Mouse (Mus musculus) cerebellum, adult 2 months (tissue): ENCODE results near the gene Ubald1. TPM values are rescaled to one million over a fixed set of nuclear protein-coding genes. Genes with fewer than 3 reads are reported as not detected.

ENCODE experiments used
- DNase-seq, 2 experiments: peaks; one replicate each; pipeline ENCODE4 v3.0.0; 2021
- H3K27ac ChIP-seq: fragments of 200-500 bp; 2 replicates; pipeline ENCODE4 v1.5.1; 2012; ENCODE audit warnings: low read length, control low read depth, inconsistent platforms; ENCODE audit not compliant: insufficient read depth
- H3K27me3 ChIP-seq: fragments of 200-500 bp; 2 replicates; pipeline ENCODE4 v1.6.1; 2012; ENCODE audit warnings: inconsistent platforms, mild to moderate bottlenecking, low read length, moderate library complexity; ENCODE audit not compliant: control insufficient read depth, insufficient read depth
- H3K4me1 ChIP-seq: fragments of 200-500 bp; 2 replicates; pipeline ENCODE4 v1.6.1; 2011; ENCODE audit warnings: low read length; ENCODE audit not compliant: control insufficient read depth, insufficient read depth
- H3K4me3 ChIP-seq: fragments of 200-500 bp; replicated peaks from 2 replicates; pipeline ENCODE3; 2011; ENCODE audit warnings: mild to moderate bottlenecking, low read depth, low read length, control low read depth; ENCODE audit not compliant: insufficient read depth
- CTCF ChIP-seq: fragments of 200-500 bp; IDR thresholded peaks from 2 replicates; pipeline ENCODE4 v1.5.1; 2011; ENCODE audit warnings: low read depth, mild to moderate bottlenecking, control low read depth, low read length, moderate library complexity, borderline replicate concordance; ENCODE audit not compliant: insufficient read depth
- POLR2A ChIP-seq: fragments of 200-500 bp; IDR thresholded peaks from 2 replicates; pipeline ENCODE4 v1.6.1; 2011; ENCODE audit warnings: low read length, control low read depth, borderline replicate concordance; ENCODE audit not compliant: insufficient read depth
- WGBS: fragments of 180-500 bp; shearing (Covaris S2); methylation state at CpG from one replicate; pipeline ENCODE4 v1.1.7; 2018; 5-methylcytosine and 5-hydroxymethylcytosine counted together
- polyA plus RNA-seq: library from polyadenylated mRNA; depleted of rRNA; stranded (reverse); fragments of >200 nt; gene quantifications from 2 replicates; pipeline ENCODE4 v1.2.3, GENCODE M21; 2012

Ubald1 gene
- polyA plus RNA-seq, 1 experiment = 57.9 TPM

GRCm38 (mm10) chr16:4913783-4914735, 33.9 kb upstream of the Ubald1 start:
- WGBS = 31% methylated on average over 12 of the region's 12 CpGs
- H3K4me1 ChIP-seq = peaks cover 3% of the 10 kb centered on the region
- no peaks in the 10 kb centered on the region for H3K27me3 ChIP-seq
- TF ChIP-seq POLR2A (no peak), CTCF (peak; percentile 84)
- peak; percentile 77 to 85 for DNase-seq
- no peak overlapping the region for H3K27ac ChIP-seq
- no peak overlapping the region for H3K4me3 ChIP-seq

DNA sequence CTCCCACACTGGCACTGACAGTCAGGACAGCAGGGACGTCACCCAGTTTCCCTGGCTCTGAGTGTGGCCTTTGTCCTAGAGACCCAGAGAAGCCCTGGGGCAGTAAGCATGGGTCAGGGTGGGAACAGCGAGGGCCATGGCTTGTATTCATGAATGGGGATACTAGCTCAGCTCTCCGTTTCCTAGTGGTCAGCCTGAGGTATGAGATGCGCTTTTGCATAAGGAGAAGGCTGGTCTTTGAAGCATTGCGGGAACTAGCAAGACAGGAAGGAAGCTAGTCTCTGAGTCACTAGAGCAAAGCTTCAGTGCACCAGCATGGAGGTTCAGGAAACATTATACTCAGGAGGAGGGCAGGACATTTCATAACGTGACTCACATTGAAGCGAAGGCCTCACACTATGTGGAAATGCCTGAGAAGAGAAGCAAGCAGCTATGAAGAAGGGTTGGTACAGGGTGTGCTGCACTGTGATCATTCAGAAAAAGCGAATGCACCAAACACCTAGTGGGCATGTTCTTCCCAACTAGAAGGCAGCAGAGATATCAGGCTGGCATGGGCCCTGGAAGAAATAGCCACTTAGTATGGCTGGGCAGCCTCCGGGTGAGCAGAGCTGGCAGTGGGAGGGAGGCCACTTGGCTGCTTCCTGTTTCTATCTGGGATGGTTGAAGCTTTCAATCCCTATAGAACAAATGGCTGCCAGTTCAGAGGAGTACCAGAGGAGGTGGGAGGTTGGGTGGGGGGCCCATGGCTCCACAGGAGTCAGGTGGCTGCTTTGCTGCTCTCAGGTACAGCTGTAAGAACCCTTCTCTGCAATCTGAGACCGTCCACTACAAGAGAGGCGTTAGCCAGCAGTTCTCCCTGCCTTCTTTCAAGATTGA, 33.0 kb upstream of the Ubald1 start:
- no peak for DNase-seq

GRCm38 (mm10) chr16:4912074-4912648, 32.0 kb upstream of the Ubald1 start:
- no peaks in the 10 kb centered on the region for H3K27me3 ChIP-seq
- peak overlapping the region; percentile 12; the same call in 1 of the 2 replicates for H3K27ac ChIP-seq
- TF ChIP-seq CTCF = no peak
- TF ChIP-seq POLR2A = no peak
- peaks cover 3% of the 10 kb centered on the region for H3K4me1 ChIP-seq
- no peak overlapping the region for H3K4me3 ChIP-seq
- WGBS = 74% methylated on average over 10 of the region's 10 CpGs
- DNase-seq = no peak

More for the DNA sequence above, 33.0 kb upstream of the Ubald1 start:
- no peak for TF ChIP-seq POLR2A
- TF ChIP-seq CTCF = no peak
- Histone ChIP-seq H3K4me1 (peaks cover 3% of the 10 kb centered on the region), H3K27me3 (no peaks in the 10 kb centered on the region), H3K4me3 (no peak overlapping the region), H3K27ac (no peak overlapping the region; the same call in 1 of the 2 replicates)
- 64% methylated on average over 11 of the region's 11 CpGs for WGBS

- TF ChIP-seq POLR2A (no peak), CTCF (no peak)
- Histone ChIP-seq H3K27me3 (no peaks in the 10 kb centered on the region), H3K27ac (no peak overlapping the region), H3K4me3 (no peak overlapping the region), H3K4me1 (peaks cover 3% of the 10 kb centered on the region)
- no peak for DNase-seq
- WGBS = 94% methylated on average over 8 of the region's 8 CpGs
Measured at GRCm38 (mm10) chr16:4910758-4911157, 30.6 kb upstream of the Ubald1 start.

DNA sequence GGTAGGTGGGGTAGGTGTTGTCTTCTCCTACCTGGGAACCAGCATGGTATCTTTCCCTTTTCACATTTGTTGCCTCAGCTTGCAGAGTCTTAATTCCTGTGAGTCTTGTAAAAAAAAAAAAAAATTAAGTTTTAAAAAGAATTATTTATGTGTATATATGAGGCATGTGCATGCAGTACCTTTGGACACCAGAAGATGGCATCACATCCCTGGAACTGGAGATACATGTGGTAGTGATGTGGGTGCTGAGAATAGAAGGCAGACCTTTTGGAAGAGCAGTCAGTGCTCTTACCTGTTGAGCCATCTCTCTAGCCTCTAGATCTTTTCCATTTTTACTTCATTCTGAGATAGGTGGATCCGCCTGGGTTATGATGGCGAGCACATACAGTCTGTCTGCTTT, 29.6 kb upstream of the Ubald1 start:
- 99% methylated on average over 2 of the region's 2 CpGs for WGBS
- no peak overlapping the region for H3K27ac ChIP-seq
- DNase-seq = no peak
- peaks cover 10% of the 10 kb centered on the region for H3K4me1 ChIP-seq
- TF ChIP-seq CTCF (peak; percentile 36; the same call in 1 of the 2 replicates), POLR2A (no peak)
- H3K4me3 ChIP-seq = no peak overlapping the region
- H3K27me3 ChIP-seq = no peaks in the 10 kb centered on the region

GRCm38 (mm10) chr16:4907972-4908371, 27.9 kb upstream of the Ubald1 start:
- no peak for DNase-seq
- Histone ChIP-seq H3K27me3 (no peaks in the 10 kb centered on the region), H3K4me1 (peaks cover 8% of the 10 kb centered on the region), H3K4me3 (no peak overlapping the region), H3K27ac (no peak overlapping the region)
- WGBS = 52% methylated on average over 5 of the region's 5 CpGs
- TF ChIP-seq POLR2A = no peak
- no peak for TF ChIP-seq CTCF

GRCm38 (mm10) chr16:4907386-4907785, 27.3 kb upstream of the Ubald1 start:
- Histone ChIP-seq H3K27me3 (no peaks in the 10 kb centered on the region), H3K27ac (no peak overlapping the region), H3K4me3 (no peak overlapping the region), H3K4me1 (peaks cover 8% of the 10 kb centered on the region)
- 53% methylated on average over 2 of the region's 2 CpGs for WGBS
- TF ChIP-seq POLR2A (no peak), CTCF (no peak)
- peak in 1 of 2 experiments; percentile 45 for DNase-seq
